Mouse (Mus musculus) embryonic fibroblast, embryonic 13.5 days (primary cell): ENCODE data around the gene Cct2.
"Not testable (repeated sequence)": the region's sequence is repeated elsewhere in the genome, so short reads cannot be mapped to it uniquely, and the experiment has no call there.

Experiments
- CTCF ChIP-seq: IDR thresholded peaks from 2 replicates; pipeline ENCODE4 v1.5.1; 2011; ENCODE audit warnings: mild to moderate bottlenecking, control low read depth, low read length, moderate library complexity, borderline replicate concordance; ENCODE audit not compliant: insufficient read depth
- POLR2A ChIP-seq: IDR thresholded peaks from 2 replicates; pipeline ENCODE4 v1.6.1; 2011; ENCODE audit warnings: low read depth, mild to moderate bottlenecking, control low read depth, low read length, moderate library complexity

GRCm38 (mm10) chr10:117025776-117026175 lies 37.8 kb downstream of the Cct2 start:
- not testable (repeated sequence) for TF ChIP-seq CTCF, POLR2A
